Mouse (Mus musculus): ENCODE data around the gene Olfr800. TPM values are rescaled to one million over a fixed set of nuclear protein-coding genes. Genes with fewer than 3 reads are reported as not detected.

Gene Olfr800
- not detected for total RNA-seq (2021)
- long read RNA-seq, experiment 1: 0 reads
- long read RNA-seq, experiment 2: 0 reads

DNA sequence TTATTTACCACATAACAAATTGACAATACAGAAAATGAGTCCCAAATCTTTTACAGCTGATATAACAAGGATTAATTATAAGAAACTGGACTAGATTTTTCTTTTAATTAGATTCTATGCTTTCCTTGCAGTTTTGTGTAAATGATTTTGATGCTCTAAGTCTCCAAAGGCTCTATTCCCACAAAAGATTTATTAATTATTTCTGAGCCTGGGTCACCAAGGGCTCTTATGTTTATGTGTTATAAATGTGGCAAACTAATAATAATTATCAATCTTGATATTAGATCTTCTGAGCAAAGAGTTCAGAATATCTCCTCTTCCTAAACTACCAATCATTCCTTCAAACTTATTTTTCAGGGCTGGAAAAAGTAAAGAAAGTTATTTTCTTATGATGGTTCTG lies at the start of gene Olfr800:
Gene Olfr800 (plus strand): TSS at position 301 of the 400 bp plus-strand sequence.
- DNase-seq (ENCODE audit: low spot score): no peak

DNA sequence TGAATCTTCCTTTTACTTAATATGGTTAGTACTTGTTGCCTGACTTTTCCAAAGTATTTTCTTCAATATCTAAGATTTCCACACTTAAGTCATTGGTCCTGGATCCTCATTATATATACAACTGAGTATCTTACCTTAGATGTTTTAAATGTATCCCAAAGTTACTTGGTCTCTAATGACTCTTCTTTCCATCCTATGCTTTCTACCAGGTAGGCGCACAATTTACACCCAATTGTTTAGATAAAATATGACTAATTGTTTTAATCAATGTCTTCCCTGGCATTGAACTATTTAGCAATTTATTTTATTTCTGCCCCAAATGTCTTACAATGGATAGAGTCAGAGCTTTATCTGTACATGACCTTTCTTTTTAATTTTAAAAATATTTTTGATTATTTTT lies 45.0 kb upstream of the Olfr800 start, which contains the start of gene Olfr796:
Gene Olfr796 (minus strand): TSS at position 101 of the 400 bp plus-strand sequence.
- no peak for DNase-seq (ENCODE audit: low spot score)

DNA sequence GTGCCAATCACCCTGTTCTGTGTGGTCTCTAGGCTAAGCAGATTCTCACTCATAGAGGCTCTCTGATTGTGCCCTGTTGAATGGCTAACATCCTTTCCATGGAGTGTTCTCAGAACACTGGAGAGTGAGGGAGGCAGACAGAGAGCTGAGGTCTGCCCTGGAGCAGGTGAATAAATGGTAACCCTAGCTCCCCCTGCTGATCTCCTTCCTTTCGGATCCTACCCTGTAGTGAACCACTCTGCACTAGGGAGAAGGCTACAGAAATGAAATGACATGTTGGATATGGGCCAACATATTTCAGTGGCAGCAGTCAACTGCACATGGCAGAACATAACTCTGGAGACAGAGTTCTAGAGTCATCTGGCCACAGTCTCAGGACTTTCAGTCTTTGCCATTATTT lies 35.8 kb upstream of the Olfr800 start:
- no peak for DNase-seq (ENCODE audit: low spot score)

DNA sequence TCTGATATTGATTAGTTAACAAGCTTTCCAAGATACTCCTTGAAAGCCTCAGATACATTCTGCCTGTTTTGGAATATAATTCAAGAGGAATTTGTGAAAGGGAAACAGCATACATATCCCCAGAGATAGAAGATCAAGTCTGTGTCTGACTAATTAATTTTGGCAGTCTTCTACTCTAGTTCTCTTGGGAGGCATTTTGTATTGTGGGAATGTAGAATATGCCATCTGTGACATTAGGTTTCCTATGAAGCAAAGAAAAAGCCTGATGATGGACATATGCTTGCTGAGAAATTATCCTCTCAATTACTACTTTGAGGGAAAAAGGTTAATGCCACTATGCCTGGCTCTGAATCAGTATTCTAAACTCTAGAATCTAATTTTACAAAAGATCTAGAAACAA lies 34.2 kb upstream of the Olfr800 start:
- DNase-seq (ENCODE audit: low spot score): no peak

DNA sequence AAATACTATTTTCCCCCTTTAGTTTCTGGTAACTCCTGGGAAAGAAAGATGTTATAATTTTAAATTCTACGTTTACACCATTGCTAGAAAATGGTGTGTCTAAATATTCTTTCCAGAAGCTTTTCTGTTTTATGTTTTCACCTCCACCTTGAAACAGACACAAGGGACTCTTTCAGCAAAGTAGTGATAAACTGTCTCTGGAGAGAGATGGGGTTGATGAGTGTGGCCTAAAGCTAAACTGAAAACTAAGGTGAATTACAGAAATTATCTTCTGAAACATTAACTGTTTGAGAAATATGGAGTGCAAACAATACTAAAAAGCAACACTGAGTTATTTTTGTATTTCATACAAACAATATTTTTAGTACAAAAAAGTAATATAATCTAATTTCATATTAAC lies 29.7 kb upstream of the Olfr800 start, which contains the start of gene Olfr798:
Gene Olfr798 (minus strand): TSS at position 101 of the 400 bp plus-strand sequence.
- no peak for DNase-seq (ENCODE audit: low spot score)

DNA sequence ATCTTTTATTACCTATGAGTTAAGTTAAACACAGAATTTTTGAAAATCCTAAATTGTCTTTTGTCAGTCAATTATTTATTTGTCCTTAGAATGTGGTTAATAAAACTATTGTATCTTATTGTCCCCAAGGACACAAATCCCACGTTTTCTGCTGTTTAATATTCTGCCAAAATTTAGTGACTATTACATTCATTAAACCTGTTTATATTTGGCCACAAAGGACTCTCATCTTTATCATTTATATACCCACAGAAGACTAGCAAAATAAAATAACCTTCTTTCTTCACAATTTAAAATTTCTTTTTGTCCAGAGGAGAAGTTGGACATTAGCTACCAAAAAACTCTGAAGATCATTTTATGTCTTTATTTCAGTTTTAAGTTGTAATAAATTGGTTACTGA lies 20.3 kb upstream of the Olfr800 start, which contains the start of gene Olfr799:
Gene Olfr799 (plus strand): TSS at position 301 of the 400 bp plus-strand sequence.
- no peak for DNase-seq (ENCODE audit: low spot score)

DNA sequence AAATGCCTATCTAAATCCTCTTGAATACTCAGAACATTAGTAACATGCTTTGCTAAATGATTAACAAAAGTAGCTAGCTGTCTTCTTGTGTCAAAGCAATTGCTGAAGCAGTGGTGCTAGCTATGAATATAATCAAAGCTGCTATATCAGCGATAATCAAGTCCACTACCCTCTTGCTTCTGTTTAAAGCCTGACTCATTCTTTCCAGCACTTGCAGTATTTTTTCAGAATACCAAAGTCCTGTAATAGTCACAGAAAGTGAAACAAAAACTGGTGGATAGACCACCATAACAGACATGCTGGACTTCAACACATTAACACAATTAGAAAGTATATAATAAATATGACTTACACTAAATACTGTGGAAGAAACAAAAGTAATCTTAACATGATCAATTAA lies 5.7 kb upstream of the Olfr800 start:
- no peak for DNase-seq (ENCODE audit: low spot score)

DNA sequence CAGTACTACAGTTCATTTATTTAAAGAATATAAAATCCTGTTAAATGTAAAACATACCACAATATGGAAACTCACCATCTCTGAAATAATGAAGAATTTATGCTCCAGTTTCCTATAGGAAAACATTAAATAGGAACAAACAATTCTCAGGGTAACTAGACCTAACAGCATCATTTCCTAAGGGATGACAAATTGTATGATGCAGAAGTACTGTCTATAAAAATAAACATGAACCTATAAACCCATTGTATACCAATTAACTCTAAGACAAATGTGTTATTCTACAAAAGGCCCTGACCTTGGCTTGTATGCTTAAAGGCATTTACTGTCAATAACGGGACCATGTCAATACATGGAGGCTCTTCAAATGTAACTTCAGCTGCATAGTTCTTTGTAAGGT lies 16.3 kb downstream of the Olfr800 start, which contains the start of gene Olfr801:
Gene Olfr801 (minus strand): TSS at position 101 of the 400 bp plus-strand sequence.
- no peak for DNase-seq (ENCODE audit: low spot score)

DNA sequence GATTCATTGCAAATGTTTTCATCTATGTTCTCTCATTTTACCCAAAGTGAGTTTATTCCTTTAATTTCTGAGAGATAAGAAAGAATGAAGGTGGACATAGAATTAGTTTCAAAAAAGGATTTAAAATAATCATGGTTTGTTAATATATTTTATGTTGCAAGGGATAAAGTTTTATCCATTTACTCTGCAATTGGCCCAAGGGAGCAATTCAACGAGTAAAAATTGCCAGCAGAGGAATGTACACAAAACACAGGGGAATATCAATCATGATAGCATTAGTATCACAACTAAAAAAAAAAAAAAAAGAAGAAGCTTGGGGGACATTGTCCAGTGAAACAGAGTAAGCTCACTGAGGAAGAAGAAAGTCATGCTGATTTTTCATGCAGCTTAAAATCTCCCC lies 30.6 kb downstream of the Olfr800 start, which contains the start of gene Olfr802:
Gene Olfr802 (minus strand): TSS at position 101 of the 400 bp plus-strand sequence.
- no peak for DNase-seq (ENCODE audit: low spot score)

DNA sequence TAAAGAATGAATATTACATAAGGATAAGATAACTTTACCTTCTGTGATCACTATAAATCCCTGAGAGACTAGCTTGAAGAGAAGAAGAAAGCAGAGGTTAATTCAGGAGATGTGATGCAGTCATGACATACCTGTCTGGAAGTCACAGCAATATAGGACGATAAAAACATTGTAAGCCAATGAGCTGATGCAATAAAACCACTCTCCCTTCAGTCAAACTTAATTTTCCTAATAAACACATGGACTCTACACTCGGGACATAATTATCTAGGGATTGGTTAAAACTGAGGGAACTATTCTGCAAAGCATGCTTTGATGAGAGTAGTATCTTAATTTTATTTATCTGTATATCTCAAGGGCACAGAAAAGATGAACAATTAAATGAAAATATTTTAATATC lies 36.7 kb downstream of the Olfr800 start, which contains the start of gene Olfr803:
Gene Olfr803 (minus strand): TSS at position 101 of the 400 bp plus-strand sequence.
- DNase-seq (ENCODE audit: low spot score): no peak

DNA sequence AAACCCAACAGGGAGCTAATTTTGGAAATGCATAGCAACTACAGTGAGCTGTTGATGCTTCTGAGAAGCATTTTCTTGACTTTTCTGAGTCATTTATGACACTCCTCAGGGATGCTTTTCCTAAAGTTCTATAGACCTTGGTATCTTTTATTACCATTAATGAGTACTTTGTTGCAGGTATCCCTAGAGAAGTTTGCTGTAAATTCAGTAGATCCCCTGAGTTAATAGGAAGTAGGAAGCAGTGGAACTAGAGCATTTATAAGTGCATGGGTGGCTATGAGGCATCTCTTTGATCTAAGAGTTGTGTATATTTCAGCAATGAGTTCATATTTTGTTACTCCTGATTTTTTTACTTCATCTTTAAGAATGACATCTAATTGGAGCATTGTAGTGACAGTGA lies 45.4 kb downstream of the Olfr800 start, which contains the start of gene Olfr804:
Gene Olfr804 (plus strand): TSS at position 301 of the 400 bp plus-strand sequence.
- DNase-seq (ENCODE audit: low spot score): no peak

Other genes starting within 250 kb of the Olfr800 start
- gene Olfr786, start 230.4 kb upstream of the Olfr800 start, total RNA-seq (2021): not detected
- gene Olfr787, start 195.8 kb upstream of the Olfr800 start, total RNA-seq (2021): not detected
- not detected for gene Olfr788, start 186.7 kb upstream of the Olfr800 start, total RNA-seq (2021)
- not detected for gene Olfr789, start 172.9 kb upstream of the Olfr800 start, total RNA-seq (2021)
- not detected for gene Olfr790, start 159.2 kb upstream of the Olfr800 start, total RNA-seq (2021)
- not detected for gene Olfr791, start 135.9 kb upstream of the Olfr800 start, total RNA-seq (2021)
- gene Olfr792, start 118.5 kb upstream of the Olfr800 start, total RNA-seq (2021): not detected
- not detected for gene Olfr794, start 90.0 kb upstream of the Olfr800 start, total RNA-seq (2021)
- gene Olfr796, start 45.1 kb upstream of the Olfr800 start, total RNA-seq (2021): not detected
- not detected for gene Olfr798, start 29.8 kb upstream of the Olfr800 start, total RNA-seq (2021)
- gene Olfr799, start 20.2 kb upstream of the Olfr800 start, total RNA-seq (2021): not detected
- not detected for gene Olfr801, start 16.2 kb downstream of the Olfr800 start, total RNA-seq (2021)
- gene Olfr802, start 30.5 kb downstream of the Olfr800 start, total RNA-seq (2021): not detected
- not detected for gene Olfr803, start 36.6 kb downstream of the Olfr800 start, total RNA-seq (2021)
- not detected for gene Olfr804, start 45.5 kb downstream of the Olfr800 start, total RNA-seq (2021)
- gene Olfr805, start 71.7 kb downstream of the Olfr800 start, total RNA-seq (2021): not detected
- gene Olfr806, start 84.2 kb downstream of the Olfr800 start, total RNA-seq (2021): not detected
- not detected for gene Olfr807, start 100.1 kb downstream of the Olfr800 start, total RNA-seq (2021)
- gene Olfr808, start 107.8 kb downstream of the Olfr800 start, total RNA-seq (2021): not detected
- gene Olfr809, start 116.9 kb downstream of the Olfr800 start, total RNA-seq (2021): not detected
- not detected for gene Olfr810, start 137.2 kb downstream of the Olfr800 start, total RNA-seq (2021)
- gene Olfr811, start 146.7 kb downstream of the Olfr800 start, total RNA-seq (2021): not detected
- not detected for gene Olfr812, start 188.4 kb downstream of the Olfr800 start, total RNA-seq (2021)
- not detected for gene Olfr813, start 197.7 kb downstream of the Olfr800 start, total RNA-seq (2021)
- gene Olfr814, start 222.2 kb downstream of the Olfr800 start, total RNA-seq (2021): not detected
- gene Olfr815, start 248.2 kb downstream of the Olfr800 start, total RNA-seq (2021): not detected